Mouse (Mus musculus): ENCODE data around the gene Rdh9.
"Not testable (repeated sequence)": the region's sequence is repeated elsewhere in the genome, so short reads cannot be mapped to it uniquely, and the experiment has no call there.

DNA sequence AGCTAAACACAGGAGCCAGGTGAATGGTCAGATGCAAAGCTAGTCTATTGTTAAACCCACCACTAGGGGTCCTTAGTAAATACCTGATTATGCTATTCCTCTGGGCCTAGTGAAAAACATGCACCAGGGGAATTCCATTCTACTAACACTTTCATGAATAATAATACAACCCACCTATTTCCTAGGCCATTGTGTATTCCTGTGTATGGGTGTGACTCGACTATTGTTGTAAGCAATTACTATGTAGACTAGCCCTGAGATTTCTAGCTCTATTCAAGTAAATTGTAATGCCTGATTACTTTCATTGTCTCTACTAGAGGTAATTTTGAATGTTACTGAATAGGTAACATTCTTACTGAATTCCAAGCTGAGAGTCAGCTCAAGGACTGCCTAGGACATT is 9.2 kb downstream of the Rdh9 start:
- not testable (repeated sequence) for TF ChIP-seq CHD2 (IDR thresholded peaks at IDR 0.05; ENCODE audit: low read depth, low read length); ZC3H11A (IDR thresholded peaks at IDR 0.05; ENCODE audit: borderline replicate concordance, low read depth, low read length); MAFK (IDR thresholded peaks at IDR 0.05; ENCODE audit: insufficient read depth, low read depth, low read length); ZNF384 (IDR thresholded peaks at IDR 0.05; ENCODE audit: low read depth, low read length)

Data from ES-E14 (cell line).